Mouse (Mus musculus): ENCODE measurements around the gene Ccdc63.
A peak's percentile ranks its signal among the peaks of the same experiment; 100 is the strongest.

The Ccdc63 gene

DNA sequence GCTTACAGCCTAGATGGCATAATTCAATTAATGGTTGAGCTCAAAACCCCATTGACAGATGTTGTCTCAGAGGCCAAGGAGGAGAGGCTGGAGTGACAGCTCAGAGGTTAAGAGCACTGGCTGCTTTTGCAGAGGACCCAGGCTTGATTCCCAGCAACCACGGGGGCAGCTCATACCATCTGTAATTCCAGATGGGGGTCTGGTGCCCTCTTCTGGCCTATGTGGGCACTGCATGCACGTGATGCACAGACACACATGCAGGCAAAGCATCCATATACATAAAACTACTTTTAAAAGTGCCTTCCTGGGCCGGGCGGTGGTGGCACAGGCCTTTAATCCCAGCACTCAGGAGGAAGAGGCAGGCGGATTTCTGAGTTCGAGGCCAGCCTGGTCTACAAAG is 24.4 kb downstream of the Ccdc63 start:
- DNase-seq (ENCODE audit: low spot score) = no peak

DNA sequence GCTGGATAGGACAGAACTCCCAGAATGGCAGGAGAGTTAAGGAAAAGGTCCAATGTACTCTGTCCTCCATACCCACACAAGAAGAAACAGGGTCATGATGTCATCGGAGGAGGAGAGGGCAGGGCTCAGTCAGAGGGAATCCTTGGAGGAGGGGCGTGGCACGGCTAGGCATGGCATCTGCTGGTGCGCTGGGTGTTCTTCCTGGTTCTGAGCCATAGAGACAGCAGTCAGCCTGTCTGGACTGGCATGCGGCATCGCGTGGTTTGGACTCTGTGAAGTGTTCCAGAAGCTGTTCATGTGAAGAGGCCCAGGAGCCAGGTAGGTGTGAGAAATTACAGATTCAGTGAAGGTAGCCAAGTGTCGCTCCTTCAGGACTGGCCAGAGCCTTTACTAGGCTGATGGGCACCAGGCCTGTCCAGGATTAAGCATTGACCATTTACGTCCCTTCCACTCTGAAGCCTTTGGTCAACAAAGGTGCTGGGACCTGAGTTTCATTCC is 25.3 kb downstream of the Ccdc63 start:
- DNase-seq (ENCODE audit: low spot score) = no peak

DNA sequence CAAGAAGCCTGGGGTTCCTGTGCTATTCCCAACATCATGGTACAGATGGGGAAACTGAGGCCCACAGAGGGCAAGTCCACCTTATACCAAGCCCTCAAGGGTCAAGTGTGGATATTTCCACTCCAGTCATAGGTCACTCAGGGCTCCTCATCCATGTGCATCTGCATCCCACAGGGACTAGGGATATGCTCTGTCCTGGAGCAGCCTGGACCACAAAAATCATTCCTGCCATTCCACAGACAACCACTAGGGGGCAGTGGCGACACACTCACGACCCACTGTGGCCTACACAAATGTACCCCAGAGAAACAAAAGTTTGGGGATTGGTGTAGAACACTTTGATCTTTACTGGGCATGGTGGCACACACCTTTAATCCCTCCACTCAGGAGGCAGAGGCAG is 26.4 kb downstream of the Ccdc63 start:
- peak; percentile 51 for DNase-seq (ENCODE audit: low spot score)

DNA sequence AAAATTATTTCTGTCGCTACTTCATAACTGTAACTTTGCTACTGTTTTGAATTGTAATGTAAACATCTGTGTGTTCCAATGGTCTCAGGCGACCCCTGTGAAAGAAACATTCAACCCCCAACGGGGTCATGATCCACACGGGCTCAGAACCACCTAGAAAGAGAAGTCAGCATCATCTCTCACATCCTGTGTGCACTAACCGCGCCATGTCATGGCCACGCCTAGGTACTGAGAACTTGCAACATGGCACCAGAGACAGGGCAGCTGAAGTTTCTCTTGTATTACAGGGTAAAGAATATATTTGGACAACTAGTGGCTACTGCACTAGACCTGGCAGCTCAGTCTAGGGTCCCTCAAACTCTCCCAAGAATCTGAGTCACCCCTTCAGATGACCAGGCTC is 27.2 kb downstream of the Ccdc63 start:
- no peak for DNase-seq (ENCODE audit: low spot score)

DNA sequence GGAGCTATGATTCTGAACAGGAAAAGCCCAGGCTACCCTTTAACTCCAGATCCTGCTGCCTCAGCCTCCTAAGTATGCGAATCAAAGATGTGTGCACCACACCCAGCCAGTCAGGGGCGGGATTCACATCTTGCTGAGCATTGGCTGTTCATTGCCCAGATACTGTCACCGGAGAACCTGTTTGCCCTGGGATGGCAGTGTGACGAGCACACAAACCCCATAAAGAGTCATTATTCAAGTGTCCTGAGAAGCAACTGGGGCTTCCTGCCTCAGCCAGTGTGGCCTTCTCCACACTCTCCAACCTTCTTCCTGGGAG is 28.7 kb downstream of the Ccdc63 start:
- no peak for DNase-seq (ENCODE audit: low spot score)

DNA sequence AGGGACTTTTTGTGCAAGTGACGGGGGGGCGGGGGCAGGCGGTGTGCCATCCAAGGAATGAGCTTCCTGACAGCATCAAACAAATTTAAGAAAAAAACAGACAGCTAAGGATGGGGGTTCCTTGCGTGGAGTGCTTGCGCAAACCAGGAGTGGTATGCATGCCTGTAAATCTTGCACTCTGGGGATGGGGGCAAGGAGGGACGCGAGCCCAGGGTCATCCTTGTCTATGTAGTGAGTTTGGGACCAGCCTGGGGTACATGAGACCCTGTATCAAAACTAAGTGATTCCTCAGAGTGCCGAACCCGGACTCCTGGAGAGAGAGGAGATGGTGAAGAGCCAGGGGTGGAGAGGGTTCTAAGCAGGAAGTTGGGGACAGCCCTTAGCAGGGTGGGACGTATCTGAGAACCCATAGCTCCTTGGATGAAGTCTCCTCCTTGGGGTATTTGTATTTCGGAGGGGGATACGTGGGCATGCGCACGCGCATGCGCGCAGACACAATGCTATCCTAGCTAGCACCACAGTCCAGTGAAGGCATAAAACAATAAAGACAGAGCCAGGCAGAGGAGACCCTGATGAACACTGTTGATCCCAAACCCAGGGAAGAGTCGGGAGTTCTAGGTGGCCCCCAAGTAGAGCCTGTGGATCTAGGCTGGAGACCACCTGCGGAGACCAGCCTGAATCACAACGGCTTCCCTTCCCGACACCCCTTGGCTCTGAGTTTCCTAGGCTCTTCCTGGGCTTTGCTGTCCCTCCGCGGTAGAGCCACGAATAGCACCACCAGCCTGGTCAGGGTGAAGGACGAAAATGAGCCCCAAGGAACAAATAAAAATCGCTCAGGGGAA is 29.3 kb downstream of the Ccdc63 start:
- no peak for DNase-seq (ENCODE audit: low spot score)

DNA sequence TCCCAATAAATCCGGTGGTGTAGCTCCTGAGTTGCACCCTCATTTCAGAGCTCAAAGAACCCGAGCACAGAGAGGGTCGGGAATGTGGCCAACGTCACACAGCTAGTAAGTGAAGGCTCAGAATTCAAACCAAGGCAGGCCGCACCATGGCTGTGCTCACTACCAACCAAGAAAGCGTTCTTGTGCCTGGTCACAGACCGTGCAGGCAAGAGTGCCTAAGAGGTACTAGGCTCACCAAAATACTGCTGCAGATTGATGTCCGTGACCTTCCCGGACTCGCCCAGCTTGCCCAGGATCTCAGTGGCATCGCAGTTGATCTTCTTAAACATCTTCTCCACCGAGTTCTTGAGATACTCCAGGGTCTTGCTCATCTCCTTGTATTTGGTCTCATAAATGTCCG is 30.0 kb downstream of the Ccdc63 start:
- DNase-seq (ENCODE audit: low spot score) = no peak

DNA sequence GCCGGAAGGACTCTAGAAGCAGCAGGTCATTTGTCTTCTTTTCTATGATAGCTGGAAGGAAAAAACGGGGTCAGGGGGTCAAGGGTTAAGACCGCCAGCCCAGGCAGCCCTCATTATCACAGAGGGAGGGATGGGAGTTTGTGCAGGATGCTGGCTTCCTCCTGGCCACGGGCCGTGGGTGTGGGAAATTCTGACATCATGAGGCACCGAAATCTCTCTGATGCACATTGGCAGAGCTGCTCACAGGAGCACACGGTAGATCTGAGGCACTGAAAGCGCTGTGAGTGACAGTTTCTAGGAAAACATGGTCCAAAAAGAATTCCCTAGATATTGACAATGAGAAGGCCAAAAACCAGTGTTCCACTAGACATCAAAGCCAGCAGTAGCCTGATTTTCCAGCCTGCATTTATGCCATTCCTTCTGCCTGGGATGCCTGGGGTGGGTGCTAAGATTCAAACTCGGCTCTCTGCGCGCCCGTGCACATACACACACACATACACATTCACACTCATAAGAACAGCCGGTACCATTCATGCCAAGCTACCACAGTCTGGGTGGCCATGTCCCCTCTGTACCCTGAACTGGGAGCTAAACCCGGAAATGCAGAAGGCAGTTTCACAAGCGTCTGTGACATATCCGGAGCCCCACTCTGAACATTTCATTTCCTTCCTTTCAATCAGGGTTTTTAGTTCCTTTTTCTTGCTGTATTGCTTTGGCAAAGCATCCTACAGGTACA is 31.1 kb downstream of the Ccdc63 start:
- no peak for DNase-seq (ENCODE audit: low spot score)

DNA sequence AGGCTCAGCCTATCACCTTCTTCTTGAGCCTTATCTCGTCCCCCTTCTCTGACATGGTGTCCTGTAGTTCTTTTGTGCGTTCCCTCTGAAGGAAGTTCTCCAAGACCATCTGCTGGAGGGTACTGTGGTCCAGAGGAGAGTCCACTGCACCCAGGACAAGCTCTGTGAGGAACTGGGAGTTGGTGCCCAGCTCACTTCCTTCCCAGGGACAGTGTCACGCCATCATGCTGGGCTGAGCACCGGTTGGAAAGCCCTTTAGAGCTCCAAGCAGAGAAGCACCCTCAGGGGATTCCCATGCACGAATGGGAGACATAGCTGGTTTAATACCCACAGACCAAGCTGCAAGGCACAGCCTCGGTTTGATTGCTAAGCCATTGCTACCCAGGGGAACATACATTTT is 32.5 kb downstream of the Ccdc63 start:
- DNase-seq (ENCODE audit: low spot score) = no peak

DNA sequence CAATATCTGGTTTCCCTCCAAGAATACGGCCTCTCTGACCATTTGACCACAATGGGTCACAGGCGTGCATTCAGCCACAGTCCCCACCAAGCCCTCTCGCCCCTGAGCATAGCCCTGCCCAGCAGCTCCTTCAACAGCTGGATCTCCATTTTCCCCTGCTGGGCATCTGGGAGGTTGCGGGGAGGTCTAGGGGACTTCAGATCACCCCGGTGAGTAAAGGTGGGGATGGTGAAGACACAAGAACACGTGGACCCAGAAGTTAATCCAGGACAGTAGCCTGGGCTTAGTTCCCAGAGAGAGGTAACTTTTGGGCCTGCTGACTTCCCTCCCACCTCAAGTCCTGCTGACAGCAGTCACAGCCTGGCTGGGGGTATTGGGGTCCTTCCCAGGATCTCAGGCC is 34.4 kb downstream of the Ccdc63 start:
- DNase-seq (ENCODE audit: low spot score) = no peak

DNA sequence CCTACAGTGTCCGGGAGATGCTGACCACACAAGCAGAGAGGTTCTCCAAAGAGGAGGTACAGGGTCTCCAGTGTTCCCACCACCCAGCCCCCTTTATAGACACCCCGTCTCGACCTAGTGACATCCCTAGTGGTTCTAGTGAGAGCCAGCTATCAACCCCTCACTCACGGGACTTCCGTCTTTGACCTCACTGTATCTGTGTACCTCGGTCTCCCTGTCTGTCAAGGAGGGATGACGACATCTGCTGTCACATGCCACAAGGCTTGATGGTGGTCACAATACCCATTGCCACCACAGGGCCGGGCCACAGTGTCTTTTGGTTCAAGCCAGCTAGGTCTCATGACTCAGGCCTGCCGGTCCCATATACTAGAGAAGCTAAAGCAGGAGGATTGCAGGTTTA is 35.6 kb downstream of the Ccdc63 start:
- no peak for DNase-seq (ENCODE audit: low spot score)

DNA sequence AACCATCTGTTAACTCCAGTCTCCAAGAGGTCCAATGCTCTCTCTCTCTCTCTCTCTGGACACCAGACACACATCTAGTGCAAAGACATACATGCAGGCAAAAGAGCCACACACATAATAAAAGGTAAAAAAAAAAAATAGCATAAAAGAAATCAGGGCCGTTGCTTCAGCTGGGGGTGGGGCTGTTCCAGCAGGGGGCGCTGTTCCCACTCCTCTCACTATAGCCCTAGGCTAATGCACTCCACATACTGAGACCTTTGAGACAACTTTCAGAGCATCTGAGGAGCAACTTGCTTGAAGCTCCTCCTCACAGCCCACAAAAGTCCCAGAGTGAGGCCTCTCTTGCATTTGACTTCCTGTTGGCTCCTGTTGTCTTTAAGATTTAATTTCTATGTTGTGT is 36.4 kb downstream of the Ccdc63 start:
- DNase-seq (ENCODE audit: low spot score) = no peak

DNA sequence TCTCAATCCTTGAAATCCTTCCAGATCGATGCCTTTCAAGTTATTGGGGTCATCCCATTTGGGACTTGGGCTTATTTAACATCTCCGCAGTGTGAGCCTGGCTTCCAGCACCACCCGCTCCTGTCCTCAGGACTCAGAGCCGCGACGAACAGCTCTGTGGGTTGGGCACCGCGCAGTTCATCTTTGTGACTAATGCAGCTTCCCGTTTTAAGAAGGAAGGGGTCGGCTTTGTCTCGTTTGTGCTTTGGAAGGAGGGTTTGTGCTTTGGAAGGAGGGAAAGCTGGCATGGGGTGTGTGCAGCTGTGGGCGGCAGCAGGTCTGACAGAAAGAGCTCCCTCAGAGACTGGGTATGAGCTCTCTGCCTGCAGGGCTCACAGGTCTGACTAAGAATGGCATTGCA is 37.5 kb downstream of the Ccdc63 start:
- no peak for DNase-seq (ENCODE audit: low spot score)

DNA sequence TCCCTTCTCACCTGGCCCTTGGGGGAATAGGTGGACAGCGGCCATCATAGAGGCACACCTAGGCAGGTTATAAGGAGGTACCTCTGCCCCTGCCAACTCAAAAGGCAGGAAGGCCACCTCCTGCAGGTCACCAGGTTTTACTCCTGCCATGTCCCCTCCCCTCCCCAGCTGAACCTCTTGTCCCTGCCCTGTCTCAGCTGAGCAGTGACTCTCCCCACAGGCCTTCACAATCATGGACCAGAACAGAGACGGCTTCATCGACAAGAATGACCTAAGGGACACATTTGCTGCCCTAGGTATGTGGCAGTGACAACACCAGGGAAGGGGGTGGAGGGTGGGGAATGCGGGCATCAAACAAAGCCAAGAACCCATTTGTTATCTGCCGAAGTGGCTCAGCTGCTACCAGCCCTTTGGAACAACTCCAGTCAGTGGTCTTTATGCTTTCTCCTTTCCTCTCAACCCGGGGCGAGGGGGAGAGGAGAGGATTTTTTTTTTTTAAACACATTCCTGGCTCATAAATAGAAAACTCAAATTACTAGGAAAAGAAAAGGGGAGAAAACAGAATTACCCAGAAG is 38.1 kb downstream of the Ccdc63 start:
- DNase-seq (ENCODE audit: low spot score) = no peak

DNA sequence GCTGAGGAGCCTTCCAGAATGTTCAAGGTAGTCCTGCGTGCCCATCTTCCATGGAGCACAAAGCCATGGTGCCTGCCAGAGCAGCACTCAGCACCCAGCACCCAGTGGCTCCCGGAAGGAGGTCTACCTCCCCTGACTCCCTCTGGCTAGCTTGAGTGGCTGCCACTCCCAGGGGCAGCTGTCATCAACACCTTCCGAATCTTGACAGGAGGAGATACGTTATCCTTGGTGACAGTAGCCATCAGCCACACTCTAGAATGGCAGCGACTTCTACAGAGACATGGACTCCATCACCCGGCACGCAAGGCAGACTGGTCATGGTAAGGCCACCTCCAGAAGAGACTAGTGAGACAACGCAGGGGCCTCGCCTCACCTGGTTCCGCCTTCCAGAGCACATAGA is 46.2 kb downstream of the Ccdc63 start:
- no peak for DNase-seq (ENCODE audit: low spot score)

DNA sequence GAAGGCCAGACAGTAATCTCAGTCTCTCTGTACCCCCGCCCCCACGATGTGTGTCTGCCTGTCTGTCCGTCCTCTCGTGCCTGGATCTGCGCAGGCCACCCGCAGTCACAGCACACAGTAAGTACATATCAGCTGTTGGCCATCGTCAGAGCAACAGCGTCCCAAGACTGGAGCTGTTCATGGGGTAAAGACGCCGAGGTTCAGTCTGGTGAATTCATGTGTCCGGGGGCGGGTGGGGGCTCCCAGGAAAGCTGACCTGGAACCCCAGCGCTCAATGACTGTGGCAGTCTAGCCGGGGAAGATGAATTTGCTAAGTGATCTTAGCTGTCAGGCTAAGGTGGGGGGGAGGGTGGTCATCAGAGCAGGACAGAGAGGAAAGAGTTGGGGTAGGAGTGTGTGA is 46.9 kb downstream of the Ccdc63 start:
- no peak for DNase-seq (ENCODE audit: low spot score)

DNA sequence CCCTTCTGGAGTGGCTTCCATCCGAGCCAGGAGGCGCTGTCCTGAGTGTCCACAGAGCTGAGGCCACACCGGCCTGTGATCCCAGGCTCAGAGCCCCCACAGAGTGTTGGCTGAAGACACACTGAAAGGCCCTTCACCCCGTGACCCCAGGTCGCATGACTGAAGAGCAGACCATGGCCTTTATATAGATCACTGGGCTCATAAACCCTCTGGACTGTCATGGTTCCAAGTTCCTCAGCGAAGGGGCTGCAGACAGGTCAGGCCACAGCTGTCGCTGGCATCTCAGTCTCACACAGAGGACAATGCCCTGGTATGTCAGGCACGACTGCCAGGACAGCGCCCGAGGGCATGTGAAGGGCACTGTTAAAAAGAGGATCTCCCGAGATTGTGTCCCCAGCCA is 47.8 kb downstream of the Ccdc63 start:
- DNase-seq (ENCODE audit: low spot score) = no peak

DNA sequence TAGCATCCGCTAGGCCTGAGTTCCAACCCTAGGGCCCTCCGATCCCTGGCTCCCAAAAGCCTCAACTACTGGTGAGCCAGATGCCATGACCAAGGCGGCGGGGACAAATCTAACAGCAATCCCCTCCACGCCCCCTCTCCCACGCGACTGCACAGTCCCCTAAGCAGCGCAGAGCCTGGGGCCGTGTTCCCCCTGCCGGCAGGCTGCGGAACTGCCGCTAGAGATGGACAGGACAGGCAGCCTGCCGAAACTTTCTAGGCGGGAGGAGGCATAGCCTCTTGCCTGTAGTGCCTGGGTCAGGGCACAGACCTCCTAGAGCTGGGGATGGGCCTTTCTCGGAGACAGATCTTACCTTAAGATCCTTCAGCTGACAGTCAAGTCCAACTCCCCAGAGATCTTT is 49.6 kb downstream of the Ccdc63 start:
- DNase-seq (ENCODE audit: low spot score) = peak; percentile 23

DNA sequence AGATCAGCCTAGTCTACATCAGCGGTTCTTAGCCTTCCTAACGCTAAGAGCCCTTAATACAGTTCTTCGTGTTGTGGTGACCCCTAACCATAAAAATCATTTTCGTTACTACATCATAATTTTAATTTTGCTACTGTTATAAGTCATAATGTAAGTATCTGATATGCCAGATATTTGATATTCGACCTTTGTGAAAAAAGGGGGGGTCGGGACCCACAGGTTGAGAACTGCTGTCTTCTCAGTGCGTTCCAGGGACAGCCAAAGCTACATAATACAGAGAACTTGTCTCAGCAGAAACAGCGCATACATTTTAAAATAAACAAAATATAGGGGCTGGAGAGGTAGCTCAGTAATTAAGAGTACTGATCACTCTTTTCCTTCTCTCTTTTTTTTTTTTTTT is 51.0 kb downstream of the Ccdc63 start:
- DNase-seq (ENCODE audit: low spot score) = no peak

DNA sequence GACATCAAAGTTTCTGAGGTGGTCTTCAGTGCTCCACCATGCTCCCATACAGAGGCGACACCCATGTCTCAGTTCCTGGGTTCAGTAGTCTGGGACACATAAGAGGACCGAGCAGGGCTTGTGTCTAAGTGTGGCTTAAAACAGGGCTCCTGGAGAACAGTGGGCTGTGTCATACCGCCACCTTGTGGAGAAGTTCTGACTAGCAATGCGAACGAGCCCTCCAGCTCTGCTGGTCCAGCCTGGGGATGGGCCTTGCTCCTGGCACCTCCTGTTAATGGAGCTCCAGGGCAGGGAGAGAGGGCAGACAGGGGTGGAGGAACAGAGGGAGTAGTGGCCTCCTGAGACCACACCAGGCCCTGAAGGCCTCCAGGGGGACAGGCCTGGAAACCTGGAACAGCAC is 51.7 kb downstream of the Ccdc63 start:
- peak; percentile 79 for DNase-seq (ENCODE audit: low spot score)

DNA sequence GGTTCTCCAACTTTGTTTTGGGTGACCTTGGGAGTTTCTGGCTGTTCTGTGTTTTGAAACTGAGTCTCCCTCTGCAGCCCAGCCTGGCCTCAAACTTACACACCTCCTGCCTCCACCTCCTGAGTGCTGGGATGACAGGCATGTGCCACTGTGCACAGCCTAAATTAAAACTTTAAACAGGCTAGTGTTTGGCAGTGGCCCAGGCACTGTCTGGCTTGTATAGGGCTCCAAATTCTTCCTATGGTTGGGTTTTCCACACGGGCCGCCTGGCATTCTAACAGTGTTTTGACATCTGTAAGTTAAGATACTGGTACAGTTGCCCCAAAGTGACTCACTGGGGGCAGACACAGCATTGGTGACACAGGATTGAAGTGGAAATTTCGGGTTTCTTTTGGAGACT is 54.5 kb downstream of the Ccdc63 start:
- DNase-seq (ENCODE audit: low spot score) = no peak

DNA sequence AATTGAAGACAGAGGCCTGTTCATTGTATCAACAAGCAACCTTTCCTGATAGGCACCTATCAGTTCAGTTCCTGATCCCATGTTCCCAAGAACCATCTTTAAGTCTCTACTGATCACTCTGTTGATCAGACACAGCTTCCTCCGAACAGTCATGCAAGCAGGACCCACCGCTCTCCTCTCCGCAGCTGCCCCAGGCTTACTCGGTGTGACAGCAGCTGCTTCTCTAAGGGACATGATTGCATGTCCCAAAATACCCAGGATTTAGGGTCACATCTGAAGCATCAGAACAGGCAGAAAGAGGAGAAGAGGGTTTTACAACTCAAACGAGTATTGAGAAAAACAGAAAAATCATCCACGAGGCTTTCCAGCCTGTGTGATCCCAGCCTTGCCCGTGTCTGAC is 55.3 kb downstream of the Ccdc63 start:
- DNase-seq (ENCODE audit: low spot score) = no peak

DNA sequence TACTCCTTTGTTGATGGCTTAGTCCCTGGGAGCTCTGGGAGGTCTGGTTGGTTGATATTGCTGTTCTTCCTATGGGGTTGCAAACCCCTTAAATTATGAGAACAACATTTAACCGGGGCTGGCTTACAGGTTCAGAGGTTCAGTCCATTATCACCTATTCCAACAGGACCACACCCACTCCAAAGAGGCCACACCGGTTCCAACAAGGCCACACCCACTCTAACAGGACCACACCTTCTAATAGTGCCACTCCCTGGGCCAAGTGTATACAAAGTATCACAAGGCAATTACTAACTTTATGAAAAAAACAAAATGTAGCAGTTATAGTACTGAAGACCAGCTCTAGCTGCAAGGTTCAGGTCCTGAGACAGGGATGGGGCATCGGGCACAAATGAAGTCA is 56.2 kb downstream of the Ccdc63 start:
- no peak for DNase-seq (ENCODE audit: low spot score)
